Mouse (Mus musculus) forebrain, embryonic 14.5 days (tissue): ENCODE data around the gene Il1rapl2. TPM values are rescaled to one million over a fixed set of nuclear protein-coding genes. Genes with fewer than 3 reads are reported as not detected.

ENCODE experiments used
- ATAC-seq: fragments of 200-750 bp; cut with Nextera tagmentation; 2 replicates; pipeline ENCODE4 v1.8.0; 2017; ENCODE audit warnings: mild to moderate bottlenecking, moderate library complexity
- DNase-seq: peaks from one replicate; pipeline ENCODE4 v3.0.0-alpha.2; 2015; ENCODE audit warnings: low spot score
- H3K27ac ChIP-seq: fragments of 300-500 bp; sonication (generic); 2 replicates; pipeline ENCODE4 v1.5.1; 2014; ENCODE audit warnings: low read depth, mild to moderate bottlenecking, control low read depth, low read length, moderate library complexity
- H3K27me3 ChIP-seq: fragments of 300-500 bp; sonication (generic); replicated peaks from 2 replicates; pipeline ENCODE4 v1.6.1; 2014; ENCODE audit warnings: low read length, control low read depth, mixed read lengths; ENCODE audit not compliant: control insufficient read depth, insufficient read depth
- H3K36me3 ChIP-seq: fragments of 300-500 bp; sonication (generic); 2 replicates; pipeline ENCODE4 v1.6.1; 2014; ENCODE audit warnings: low read length, control low read depth; ENCODE audit not compliant: control insufficient read depth, insufficient read depth
- H3K4me1 ChIP-seq: fragments of 300-500 bp; sonication (generic); 2 replicates; pipeline ENCODE4 v1.6.1; 2014; ENCODE audit warnings: antibody characterized with exemption, low read length, control low read depth; ENCODE audit not compliant: control insufficient read depth, insufficient read depth
- H3K4me2 ChIP-seq: fragments of 300-500 bp; sonication (generic); 2 replicates; pipeline ENCODE4 v1.6.1; 2014; ENCODE audit warnings: mild to moderate bottlenecking, control low read depth, low read length
- H3K4me3 ChIP-seq: fragments of 300-500 bp; sonication (generic); 2 replicates; pipeline ENCODE4 v1.5.1; 2014; ENCODE audit warnings: low read depth, low read length, control low read depth
- H3K9ac ChIP-seq: fragments of 300-500 bp; sonication (generic); 2 replicates; pipeline ENCODE4 v1.6.1; 2014; ENCODE audit warnings: mild to moderate bottlenecking, low read length, control low read depth, moderate library complexity
- H3K9me3 ChIP-seq: fragments of 300-500 bp; sonication (generic); replicated peaks from 2 replicates; pipeline ENCODE4 v1.6.1; 2016; ENCODE audit warnings: low read length, control low read depth, mixed read lengths; ENCODE audit not compliant: control insufficient read depth
- WGBS: fragments of 180-500 bp; shearing (Covaris S2); extraction: QIAGEN DNeasy Blood & Tissue Kit; methylation state at CpG from one replicate; pipeline ENCODE4 v1.1.7; 2014; 5-methylcytosine and 5-hydroxymethylcytosine counted together
- polyA plus RNA-seq: library from polyadenylated mRNA; unstranded; fragments of >200 nt; fragmentation: Nextera tagmentation; extraction: Ambion mirVana; gene quantifications from 2 replicates; pipeline ENCODE4 v1.2.1, GENCODE M21; 2014

Gene Il1rapl2
- polyA plus RNA-seq, 1 experiment from 2014 or later, result 0.93 TPM

- no peak overlapping the region for H3K27ac ChIP-seq
- no peak overlapping the region for H3K4me2 ChIP-seq
- ATAC-seq, result no peak
- no peak overlapping the region for H3K9ac ChIP-seq
- no peaks in the 10 kb centered on the region for H3K36me3 ChIP-seq
- H3K4me3 ChIP-seq, result no peak overlapping the region
- no peaks in the 10 kb centered on the region for H3K9me3 ChIP-seq
- DNase-seq, result no peak
- H3K27me3 ChIP-seq, result no peaks in the 10 kb centered on the region
- no peaks in the 10 kb centered on the region for H3K4me1 ChIP-seq
These were observed 1261.5 kb downstream of the Il1rapl2 start for GRCm38 (mm10) chrX:138831876-138832275.

GRCm38 (mm10) chrX:138833894-138834293, 1263.5 kb downstream of the Il1rapl2 start:
- H3K9ac ChIP-seq, result no peak overlapping the region
- no peaks in the 10 kb centered on the region for H3K4me1 ChIP-seq
- no peak for ATAC-seq
- no peak overlapping the region for H3K4me3 ChIP-seq
- DNase-seq, result no peak
- WGBS, result 46% methylated on average over 2 of the region's 2 CpGs
- H3K9me3 ChIP-seq, result no peaks in the 10 kb centered on the region
- H3K27me3 ChIP-seq, result no peaks in the 10 kb centered on the region
- H3K27ac ChIP-seq, result no peak overlapping the region
- H3K36me3 ChIP-seq, result no peaks in the 10 kb centered on the region
- H3K4me2 ChIP-seq, result no peak overlapping the region

GRCm38 (mm10) chrX:138838381-138838780, 1268.0 kb downstream of the Il1rapl2 start:
- H3K4me3 ChIP-seq, result no peak overlapping the region
- H3K4me1 ChIP-seq, result no peaks in the 10 kb centered on the region
- DNase-seq (no peak), ATAC-seq (no peak)
- H3K27ac ChIP-seq, result no peak overlapping the region
- WGBS, result 88% methylated on average over 3 of the region's 3 CpGs
- no peak overlapping the region for H3K4me2 ChIP-seq
- no peaks in the 10 kb centered on the region for H3K36me3 ChIP-seq
- no peak overlapping the region for H3K9ac ChIP-seq
- no peaks in the 10 kb centered on the region for H3K27me3 ChIP-seq
- H3K9me3 ChIP-seq, result no peaks in the 10 kb centered on the region
